Mouse (Mus musculus): ENCODE data around the gene Arl8b. TPM values are rescaled to one million over a fixed set of nuclear protein-coding genes. Genes with fewer than 3 reads are reported as not detected.

Arl8b gene
- total RNA-seq, 2 experiments from 2014 or later, result 208 to 214 TPM

GRCm38 (mm10) chr6:108870421-108870820 lies 87.5 kb downstream of the Arl8b start:
- intact Hi-C loops (cut with DNase I), result loop anchor here (10.0 kb wide), 1 partner anchor 274 kb away; no protein-coding TSS in a partner anchor
- DNase-seq (ENCODE audit: low spot score in 2 of 2), result no peak

DNA sequence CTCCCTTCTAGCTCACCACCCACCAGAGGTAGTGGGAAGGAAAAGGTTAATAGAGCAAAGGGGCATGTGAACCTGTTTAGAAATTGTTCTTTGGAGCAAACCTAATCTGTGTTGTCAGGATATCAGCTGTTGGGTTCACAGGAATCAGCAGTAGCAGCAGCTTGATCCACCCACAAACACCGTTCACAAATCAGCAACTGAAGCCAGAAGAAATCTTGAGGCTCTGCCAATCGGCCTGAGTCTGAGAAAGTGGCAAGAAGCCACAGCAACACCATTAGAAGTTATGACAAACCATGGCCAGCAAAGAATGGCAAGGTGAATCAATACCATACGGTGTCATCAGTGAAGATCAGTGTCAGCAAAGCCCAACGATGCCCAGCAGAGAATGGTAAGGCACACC lies 88.4 kb downstream of the Arl8b start:
- intact Hi-C loops (cut with DNase I), result loop anchor here (10.0 kb wide), 1 partner anchor 274 kb away; no protein-coding TSS in a partner anchor
- no peak for DNase-seq (ENCODE audit: low spot score in 2 of 2)

Other genes starting within 250 kb of the Arl8b start
- 100 to 1,000 TPM in 1 of 2 experiments, 10 to 100 TPM in 1; 94.0 to 104 TPM for gene Bhlhe40, start 122.5 kb upstream of the Arl8b start, total RNA-seq (2021)
- gene Edem1, start 45.5 kb downstream of the Arl8b start, total RNA-seq (2021), result 10 to 100 TPM; 17.5 to 17.6 TPM